Mouse (Mus musculus) heart, embryonic 14.5 days (tissue): ENCODE measurements around the gene Akt3. TPM values are rescaled to one million over a fixed set of nuclear protein-coding genes. Genes with fewer than 3 reads are reported as not detected.

Experiments used
- ATAC-seq: fragments of 200-750 bp; cut with Nextera tagmentation; 2 replicates; pipeline ENCODE4 v1.8.0; 2017; ENCODE audit warnings: low read depth, moderate TSS enrichment; ENCODE audit not compliant: insufficient number of reproducible peaks, insufficient read depth, low FRiP score
- H3K27ac ChIP-seq, 2 experiments: fragments of 200-500 bp in 1 of 2; fragments of 300-500 bp in 1 of 2; sonication (generic) in 1 of 2; replicated peaks in 1 of 2; 2 replicates each; pipeline ENCODE4 v1.5.1; 2012 to 2014; ENCODE audit warnings: low read depth in 2 of 2, low read length in 2 of 2, control low read depth in 1 of 2, mild to moderate bottlenecking in 1 of 2, mixed read lengths in 1 of 2; ENCODE audit not compliant: control insufficient read depth in 1 of 2, insufficient read depth in 1 of 2
- H3K27me3 ChIP-seq: fragments of 300-500 bp; sonication (generic); 2 replicates; pipeline ENCODE4 v1.6.1; 2014; ENCODE audit warnings: mild to moderate bottlenecking, low read length, control low read depth; ENCODE audit not compliant: control insufficient read depth, insufficient read depth
- H3K36me3 ChIP-seq: fragments of 300-500 bp; sonication (generic); 2 replicates; pipeline ENCODE4 v1.6.1; 2014; ENCODE audit warnings: mild to moderate bottlenecking, control low read depth, low read length, mixed read lengths; ENCODE audit not compliant: control insufficient read depth, insufficient read depth
- H3K4me1 ChIP-seq, 2 experiments: fragments of 200-500 bp in 1 of 2; fragments of 300-500 bp in 1 of 2; sonication (generic) in 1 of 2; 2 replicates each; pipeline ENCODE4 v1.6.1; 2012 to 2014; ENCODE audit warnings: low read length in 2 of 2, control low read depth in 1 of 2, mixed read lengths in 1 of 2; ENCODE audit not compliant: control insufficient read depth in 2 of 2, insufficient read depth in 2 of 2
- H3K4me2 ChIP-seq: fragments of 300-500 bp; sonication (generic); 2 replicates; pipeline ENCODE4 v1.6.1; 2014; ENCODE audit warnings: mild to moderate bottlenecking, low read length
- H3K4me3 ChIP-seq, 2 experiments: fragments of 200-500 bp in 1 of 2; fragments of 300-500 bp in 1 of 2; sonication (generic) in 1 of 2; 2 replicates each; pipeline ENCODE4 v1.5.1; 2012 to 2014; ENCODE audit warnings: low read length in 2 of 2, mild to moderate bottlenecking in 2 of 2, control low read depth in 1 of 2, low read depth in 1 of 2, moderate library complexity in 1 of 2; ENCODE audit not compliant: control insufficient read depth in 1 of 2, insufficient read depth in 1 of 2
- H3K9ac ChIP-seq: fragments of 300-500 bp; sonication (generic); 2 replicates; pipeline ENCODE4 v1.6.1; 2014; ENCODE audit warnings: mild to moderate bottlenecking, low read length
- H3K9me3 ChIP-seq: fragments of 300-500 bp; sonication (generic); 2 replicates; pipeline ENCODE4 v1.6.1; 2016; ENCODE audit warnings: low read length, control low read depth; ENCODE audit not compliant: control insufficient read depth
- WGBS: fragments of 180-500 bp; shearing (Covaris S2); extraction: QIAGEN DNeasy Blood & Tissue Kit; methylation state at CpG from one replicate; pipeline ENCODE4 v1.1.7; 2014; 5-methylcytosine and 5-hydroxymethylcytosine counted together
- polyA plus RNA-seq: library from polyadenylated mRNA; unstranded; fragments of >200 nt; fragmentation: Nextera tagmentation; extraction: Ambion mirVana; gene quantifications from 2 replicates; pipeline ENCODE4 v1.2.1, GENCODE M21; 2014

The Akt3 gene
- polyA plus RNA-seq, 1 experiment from 2014 or later = 5.9 TPM

GRCm38 (mm10) chr1:177032233-177032632 lies 225.8 kb downstream of the Akt3 start:
- Histone ChIP-seq H3K36me3 (no peaks in the 10 kb centered on the region; the same call in 1 of the 2 replicates), H3K4me1 (peaks cover 0 to 4% of the 10 kb centered on the region in 2 experiments; a peak in 2 of 4 replicates), H3K9me3 (no peaks in the 10 kb centered on the region), H3K4me3 (no peak overlapping the region), H3K27me3 (no peaks in the 10 kb centered on the region), H3K9ac (no peak overlapping the region), H3K27ac (no peak overlapping the region), H3K4me2 (no peak overlapping the region)
- WGBS = 65% methylated on average over 1 of the region's 1 CpGs
- ATAC-seq = no peak

GRCm38 (mm10) chr1:177031196-177031595 lies 226.8 kb downstream of the Akt3 start:
- peaks cover 0 to 4% of the 10 kb centered on the region in 2 experiments; a peak in 2 of 4 replicates for H3K4me1 ChIP-seq
- no peak overlapping the region for H3K4me3 ChIP-seq
- no peak overlapping the region for H3K27ac ChIP-seq
- WGBS = 97% methylated on average over 1 of the region's 1 CpGs
- no peak overlapping the region for H3K9ac ChIP-seq
- no peaks in the 10 kb centered on the region; the same call in 1 of the 2 replicates for H3K36me3 ChIP-seq
- H3K4me2 ChIP-seq = no peak overlapping the region
- H3K27me3 ChIP-seq = no peaks in the 10 kb centered on the region
- no peaks in the 10 kb centered on the region for H3K9me3 ChIP-seq
- no peak for ATAC-seq

DNA sequence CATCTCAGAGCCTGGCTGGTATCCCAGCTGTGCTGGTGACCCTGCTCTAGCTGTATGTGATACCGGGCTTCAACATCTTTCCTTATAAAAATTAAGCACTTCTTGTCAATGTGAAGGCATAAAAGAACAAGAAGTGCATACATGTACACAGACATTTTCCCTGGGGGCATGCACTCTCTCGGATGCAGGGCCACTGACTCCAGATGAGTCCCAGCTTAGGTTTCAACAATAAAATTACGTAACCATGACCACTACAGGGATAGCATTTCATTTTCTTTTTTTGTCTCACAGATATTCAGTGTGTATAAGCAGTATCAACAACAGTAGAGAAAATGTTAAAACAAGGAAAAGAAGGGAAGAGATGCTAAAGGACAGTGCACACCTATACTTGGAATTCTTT lies 227.3 kb downstream of the Akt3 start:
- 89% methylated on average over 3 of the region's 3 CpGs for WGBS

GRCm38 (mm10) chr1:177029032-177029431 lies 229.0 kb downstream of the Akt3 start:
- H3K4me3 ChIP-seq = no peak overlapping the region
- WGBS = 61% methylated on average over 2 of the region's 2 CpGs
- peaks cover 0 to 4% of the 10 kb centered on the region in 2 experiments; a peak in 2 of 4 replicates for H3K4me1 ChIP-seq
- H3K27ac ChIP-seq = no peak overlapping the region
- H3K27me3 ChIP-seq = no peaks in the 10 kb centered on the region
- no peak overlapping the region for H3K4me2 ChIP-seq
- no peak for ATAC-seq
- H3K36me3 ChIP-seq = peaks cover 11% of the 10 kb centered on the region
- H3K9ac ChIP-seq = no peak overlapping the region
- no peaks in the 10 kb centered on the region for H3K9me3 ChIP-seq

More for the DNA sequence above, 227.3 kb downstream of the Akt3 start:
- no peaks in the 10 kb centered on the region for H3K27me3 ChIP-seq
- H3K4me3 ChIP-seq = no peak overlapping the region
- H3K9ac ChIP-seq = no peak overlapping the region
- no peak overlapping the region for H3K27ac ChIP-seq
- no peak overlapping the region for H3K4me2 ChIP-seq
- ATAC-seq = no peak
- H3K36me3 ChIP-seq = no peaks in the 10 kb centered on the region; the same call in 1 of the 2 replicates
- H3K9me3 ChIP-seq = no peaks in the 10 kb centered on the region
- H3K4me1 ChIP-seq = peaks cover 0 to 4% of the 10 kb centered on the region in 2 experiments; a peak in 2 of 4 replicates

- H3K4me2 ChIP-seq = no peak overlapping the region
- H3K27ac ChIP-seq = no peak overlapping the region
- WGBS = 81% methylated on average over 3 of the region's 3 CpGs
- H3K4me1 ChIP-seq = peaks cover 0 to 4% of the 10 kb centered on the region in 2 experiments; a peak in 2 of 4 replicates
- H3K36me3 ChIP-seq = peaks cover 23% of the 10 kb centered on the region
- H3K9ac ChIP-seq = no peak overlapping the region
- H3K9me3 ChIP-seq = no peaks in the 10 kb centered on the region
- no peak overlapping the region for H3K4me3 ChIP-seq
- no peaks in the 10 kb centered on the region for H3K27me3 ChIP-seq
- ATAC-seq = no peak
These were observed 230.3 kb downstream of the Akt3 start for GRCm38 (mm10) chr1:177027706-177028105.

- Histone ChIP-seq H3K9me3 (no peaks in the 10 kb centered on the region), H3K4me2 (no peak overlapping the region), H3K9ac (no peak overlapping the region), H3K4me3 (no peak overlapping the region), H3K27ac (no peak overlapping the region), H3K27me3 (no peaks in the 10 kb centered on the region), H3K36me3 (peaks cover 37% of the 10 kb centered on the region), H3K4me1 (peaks cover 0 to 3% of the 10 kb centered on the region in 2 experiments; a peak in 3 of 4 replicates)
- WGBS = 61% methylated on average over 3 of the region's 3 CpGs
- no peak for ATAC-seq
These were observed 235.3 kb downstream of the Akt3 start for GRCm38 (mm10) chr1:177022751-177023150.

- no peaks in the 10 kb centered on the region for H3K9me3 ChIP-seq
- H3K27ac ChIP-seq = no peak overlapping the region
- no peak overlapping the region for H3K4me2 ChIP-seq
- H3K4me1 ChIP-seq = peaks cover 6 to 12% of the 10 kb centered on the region in 2 experiments
- no peaks in the 10 kb centered on the region for H3K27me3 ChIP-seq
- no peak overlapping the region for H3K4me3 ChIP-seq
- H3K36me3 ChIP-seq = peaks cover 30% of the 10 kb centered on the region
- H3K9ac ChIP-seq = no peak overlapping the region
- ATAC-seq = no peak
- WGBS = 92% methylated on average over 5 of the region's 5 CpGs
These were observed 238.3 kb downstream of the Akt3 start for GRCm38 (mm10) chr1:177019668-177020067.

GRCm38 (mm10) chr1:177018750-177019149 lies 239.3 kb downstream of the Akt3 start:
- 95% methylated on average over 1 of the region's 1 CpGs for WGBS
- H3K27me3 ChIP-seq = no peaks in the 10 kb centered on the region

More at GRCm38 (mm10) chr1:177018750-177019149, 239.3 kb downstream of the Akt3 start:
- H3K27ac ChIP-seq = no peak overlapping the region
- no peak overlapping the region for H3K4me2 ChIP-seq
- no peak for ATAC-seq
- H3K4me1 ChIP-seq = peaks cover 11 to 20% of the 10 kb centered on the region in 2 experiments
- H3K4me3 ChIP-seq = no peak overlapping the region
- H3K9ac ChIP-seq = no peak overlapping the region
- peaks cover 23% of the 10 kb centered on the region for H3K36me3 ChIP-seq
- H3K9me3 ChIP-seq = no peaks in the 10 kb centered on the region
